Mouse (Mus musculus): ENCODE data around the gene Mup4. TPM values are rescaled to one million over a fixed set of nuclear protein-coding genes. Genes with fewer than 3 reads are reported as not detected.
"Not testable (repeated sequence)": the region's sequence is repeated elsewhere in the genome, so short reads cannot be mapped to it uniquely, and the experiment has no call there.

The Mup4 gene
- not detected in 2 replicates for polyA plus RNA-seq (2012; ENCODE audit: insufficient read depth, insufficient read length, low replicate concordance, missing spikeins)

DNA sequence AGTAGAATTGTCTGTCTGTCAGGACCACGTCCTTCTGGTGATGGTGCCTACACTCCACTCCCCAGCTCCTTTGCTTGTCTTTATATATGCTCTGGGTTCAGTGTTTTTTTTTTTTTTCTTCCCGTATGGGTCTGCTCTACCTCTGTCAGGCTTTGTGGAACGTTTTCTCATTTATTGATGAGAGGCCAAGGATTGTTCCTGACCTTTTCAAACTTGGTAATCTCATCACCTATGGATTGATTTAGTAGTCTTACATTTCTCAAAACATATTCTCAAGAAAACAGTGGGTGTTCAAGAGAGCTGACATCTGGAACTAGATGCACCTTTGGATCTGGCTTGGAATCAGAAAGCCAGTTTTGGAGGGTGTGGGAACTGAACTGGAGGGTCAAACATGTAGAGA lies at the start of gene Mup4:
TSS of gene Mup4 (minus strand) at position 101 of the 400 bp plus-strand sequence.
- H3K4me3 ChIP-seq (ENCODE audit: insufficient read depth, low read depth, low read length): no peak within 1 kb of the TSS
- H3K4me1 ChIP-seq (ENCODE audit: control insufficient read depth, insufficient read depth, low read length): no peaks in the 10 kb centered on the region
- H3K27ac ChIP-seq (ENCODE audit: insufficient read depth, low read depth, low read length): no peak within 1 kb of the TSS
- WGBS: 75% methylated on average over 3 of the region's 3 CpGs
- TF ChIP-seq POLR2A (IDR thresholded peaks at IDR 0.05; ENCODE audit: insufficient read depth, low read depth, low read length) (no peak), CTCF (IDR thresholded peaks at IDR 0.05; ENCODE audit: insufficient read depth, low read depth, low read length) (no peak)

DNA sequence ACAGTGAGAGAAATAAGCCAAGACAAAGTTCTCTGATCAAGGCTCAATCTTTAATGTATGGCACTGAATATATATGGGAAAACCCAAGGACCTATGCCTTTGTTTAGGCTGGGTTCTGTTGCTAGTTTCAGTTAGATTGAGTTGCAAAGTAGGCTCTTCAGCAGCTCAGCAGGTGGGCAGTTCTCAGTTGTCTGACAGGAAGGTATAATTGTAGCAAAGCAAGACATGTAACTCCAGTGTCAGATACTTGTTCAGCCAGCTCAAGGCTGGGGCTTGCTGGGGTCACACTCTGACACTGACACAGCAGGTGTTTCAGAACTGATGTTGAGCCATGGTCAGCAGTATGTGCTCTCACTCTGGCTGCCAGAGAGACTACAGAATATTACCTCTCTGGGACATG lies 37.4 kb upstream of the Mup4 start:
- not testable (repeated sequence) for H3K4me1 ChIP-seq (ENCODE audit: control insufficient read depth, insufficient read depth, low read length); H3K27ac ChIP-seq (ENCODE audit: insufficient read depth, low read depth, low read length); H3K4me3 ChIP-seq (ENCODE audit: insufficient read depth, low read depth, low read length)

DNA sequence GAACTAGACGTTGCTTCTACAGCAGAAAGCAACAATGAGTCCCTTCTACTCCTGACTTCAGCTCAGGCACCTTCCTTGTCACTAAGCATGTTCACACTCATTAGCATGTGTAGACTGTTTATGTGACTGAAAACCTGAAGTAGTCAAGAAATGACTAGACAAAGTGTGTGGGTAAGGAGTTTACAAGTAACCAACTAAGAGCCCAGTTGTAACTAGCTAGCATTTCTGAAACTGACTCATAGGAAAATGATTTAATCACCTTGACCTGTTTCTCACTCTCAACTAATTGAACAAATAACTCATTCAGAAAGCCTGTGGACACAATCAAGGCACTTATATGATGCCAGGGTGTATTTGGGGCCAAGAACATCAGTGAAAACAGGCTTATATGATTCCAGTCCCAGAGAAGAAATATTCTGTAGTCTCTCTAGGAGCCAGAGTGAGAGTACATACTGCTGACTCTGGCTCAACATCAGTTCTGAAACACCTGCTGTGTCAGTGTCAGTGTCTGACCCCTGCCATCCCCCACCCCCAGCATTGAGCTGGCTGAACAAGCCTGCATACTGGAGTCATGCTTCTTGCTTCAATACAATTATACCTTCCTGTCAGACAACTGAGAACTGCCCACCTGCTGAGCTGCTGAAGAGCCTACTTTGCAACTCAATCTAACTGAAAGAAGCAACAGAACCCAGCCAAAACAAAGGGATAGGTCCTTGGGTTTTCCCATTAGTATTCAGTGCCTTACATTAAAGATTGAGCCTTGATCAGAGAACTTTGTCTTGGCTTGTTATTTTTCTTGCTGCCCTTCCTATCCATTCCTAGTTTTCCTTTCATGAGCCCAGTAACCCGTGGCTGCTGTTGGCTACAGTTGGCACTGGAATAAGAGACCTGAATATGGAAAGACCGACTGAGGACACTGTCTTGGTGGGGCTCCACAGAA lies 3.2 kb upstream of the Mup4 start, which contains the start of gene Mup6:
TSS of gene Mup6 (plus strand) at position 890 of the 940 bp plus-strand sequence.
- Histone ChIP-seq H3K27ac (ENCODE audit: insufficient read depth, low read depth, low read length) (no peak within 1 kb of the TSS), H3K4me3 (ENCODE audit: insufficient read depth, low read depth, low read length) (no peak within 1 kb of the TSS), H3K4me1 (ENCODE audit: control insufficient read depth, insufficient read depth, low read length) (no peaks in the 10 kb centered on the region)
- 19% methylated on average over 3 of the region's 3 CpGs for WGBS
- TF ChIP-seq CTCF (IDR thresholded peaks at IDR 0.05; ENCODE audit: insufficient read depth, low read depth, low read length) (no peak), POLR2A (IDR thresholded peaks at IDR 0.05; ENCODE audit: insufficient read depth, low read depth, low read length) (no peak)

DNA sequence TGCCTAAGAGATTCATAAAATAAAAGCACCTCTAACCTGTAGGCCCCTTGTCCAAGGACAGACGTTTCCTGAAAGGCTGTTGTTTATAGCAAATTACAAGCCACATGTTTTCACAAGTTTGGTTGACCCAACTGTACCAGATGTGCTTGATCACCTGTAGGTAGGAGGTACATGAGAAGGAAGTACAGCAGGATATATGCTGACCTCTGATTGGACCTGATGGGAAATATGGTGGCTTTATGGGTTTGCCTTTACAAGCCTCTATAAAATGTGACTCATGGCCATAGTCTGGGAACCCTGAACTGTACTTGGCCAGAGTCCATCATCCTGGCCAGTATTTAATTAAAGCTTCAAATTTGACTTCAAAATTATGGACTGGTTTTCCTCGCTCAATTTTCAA lies 23.0 kb downstream of the Mup4 start:
- TF ChIP-seq POLR2A (IDR thresholded peaks at IDR 0.05; ENCODE audit: insufficient read depth, low read depth, low read length): no peak
- TF ChIP-seq CTCF (IDR thresholded peaks at IDR 0.05; ENCODE audit: insufficient read depth, low read depth, low read length): no peak
- Histone ChIP-seq H3K4me3 (ENCODE audit: insufficient read depth, low read depth, low read length) (no peak overlapping the region), H3K27ac (ENCODE audit: insufficient read depth, low read depth, low read length) (no peak overlapping the region), H3K4me1 (ENCODE audit: control insufficient read depth, insufficient read depth, low read length) (no peaks in the 10 kb centered on the region)
- WGBS: 66% methylated on average over 2 of the region's 2 CpGs

DNA sequence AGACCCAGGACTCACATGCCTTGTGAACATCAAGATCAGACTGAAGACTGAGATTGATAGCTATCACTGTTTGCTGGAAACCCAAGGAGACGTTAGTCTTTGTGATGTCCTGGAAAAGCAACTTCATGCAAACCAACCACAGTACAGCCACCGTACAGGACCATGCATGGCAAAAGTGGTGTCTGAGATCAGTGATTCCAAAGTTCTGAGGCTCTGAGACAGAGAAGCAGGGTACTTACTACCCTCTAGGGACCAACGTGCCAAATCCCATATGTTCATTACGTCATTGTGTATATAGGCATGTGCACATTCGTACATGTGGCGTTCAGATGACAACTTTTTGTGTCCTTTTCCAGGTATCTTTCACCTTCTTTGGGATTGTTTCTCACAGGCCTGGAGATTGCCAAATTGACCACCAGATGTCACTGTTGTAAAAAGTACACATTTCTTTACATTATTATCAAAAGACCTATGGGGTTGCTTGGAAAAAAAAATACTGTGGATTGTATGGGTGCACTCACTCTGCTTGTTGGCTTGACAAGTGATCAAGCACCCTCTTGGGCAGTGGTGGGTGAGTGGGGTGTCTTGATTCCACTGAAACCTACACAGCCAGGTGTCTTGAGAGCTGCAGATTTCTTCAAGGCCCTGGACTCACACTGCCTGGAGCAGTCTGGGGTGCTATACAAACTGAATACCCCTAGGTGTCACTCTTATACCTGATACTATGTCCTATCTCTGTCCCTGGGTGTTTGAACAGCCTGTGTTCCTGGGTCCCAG lies 27.8 kb downstream of the Mup4 start:
- WGBS: 64% methylated on average over 6 of the region's 6 CpGs
- Histone ChIP-seq H3K4me1 (ENCODE audit: control insufficient read depth, insufficient read depth, low read length) (no peaks in the 10 kb centered on the region), H3K4me3 (ENCODE audit: insufficient read depth, low read depth, low read length) (no peak overlapping the region), H3K27ac (ENCODE audit: insufficient read depth, low read depth, low read length) (no peak overlapping the region)
- TF ChIP-seq CTCF (IDR thresholded peaks at IDR 0.05; ENCODE audit: insufficient read depth, low read depth, low read length) (no peak), POLR2A (IDR thresholded peaks at IDR 0.05; ENCODE audit: insufficient read depth, low read depth, low read length) (no peak)

DNA sequence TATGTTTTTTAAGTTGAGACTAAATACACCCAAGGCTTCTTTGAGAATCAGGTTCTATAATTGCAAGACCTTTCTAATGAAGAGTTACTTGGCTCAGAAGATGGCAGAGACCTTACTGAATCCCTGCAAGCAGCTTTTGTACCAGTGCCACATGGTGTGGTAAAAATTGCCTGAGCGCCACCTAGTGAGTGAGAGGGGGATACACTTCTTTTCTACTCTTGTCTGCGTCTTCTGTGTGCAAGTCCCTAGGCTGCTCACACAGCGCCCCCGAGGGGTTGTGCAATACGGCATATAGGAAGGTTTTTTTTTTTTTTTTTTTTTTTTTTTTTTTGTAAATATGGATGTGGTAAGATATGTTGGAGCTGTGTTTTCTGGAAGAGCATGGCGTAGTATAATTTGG lies 32.2 kb downstream of the Mup4 start:
- no peak overlapping the region for H3K4me3 ChIP-seq (ENCODE audit: insufficient read depth, low read depth, low read length)
- 0 out of 2 replicates have a peak, but pooled peaks cover 3% of the 10 kb centered on the region for H3K4me1 ChIP-seq (ENCODE audit: control insufficient read depth, insufficient read depth, low read length)
- no peak for TF ChIP-seq POLR2A (IDR thresholded peaks at IDR 0.05; ENCODE audit: insufficient read depth, low read depth, low read length)
- TF ChIP-seq CTCF (IDR thresholded peaks at IDR 0.05; ENCODE audit: insufficient read depth, low read depth, low read length): no peak
- H3K27ac ChIP-seq (ENCODE audit: insufficient read depth, low read depth, low read length): no peak overlapping the region
- 20% methylated on average over 6 of the region's 6 CpGs for WGBS

DNA sequence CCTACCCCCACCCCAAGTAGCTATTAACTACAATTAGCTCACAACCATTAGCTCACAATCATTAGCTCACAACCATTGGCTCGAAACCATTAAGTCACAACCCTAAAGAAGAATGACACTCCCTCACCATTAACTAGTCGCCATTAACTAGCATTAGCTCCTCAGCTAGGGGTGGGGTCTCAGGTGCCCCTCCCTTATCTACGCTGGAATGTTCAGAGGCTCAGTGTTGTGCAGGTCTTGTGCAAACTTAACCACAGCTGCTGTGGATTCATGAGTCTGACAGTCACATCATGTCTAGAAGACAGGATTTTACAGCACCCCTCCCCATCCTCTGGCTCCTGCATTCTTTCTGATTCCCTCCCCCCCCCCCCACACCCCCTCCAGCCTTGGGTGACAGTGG lies 32.8 kb downstream of the Mup4 start:
- no peak for TF ChIP-seq CTCF (IDR thresholded peaks at IDR 0.05; ENCODE audit: insufficient read depth, low read depth, low read length)
- TF ChIP-seq POLR2A (IDR thresholded peaks at IDR 0.05; ENCODE audit: insufficient read depth, low read depth, low read length): no peak
- Histone ChIP-seq H3K4me3 (ENCODE audit: insufficient read depth, low read depth, low read length) (no peak overlapping the region), H3K4me1 (ENCODE audit: control insufficient read depth, insufficient read depth, low read length) (0 out of 2 replicates have a peak, but pooled peaks cover 3% of the 10 kb centered on the region), H3K27ac (ENCODE audit: insufficient read depth, low read depth, low read length) (no peak overlapping the region)
- WGBS: 87% methylated on average over 3 of the region's 3 CpGs

DNA sequence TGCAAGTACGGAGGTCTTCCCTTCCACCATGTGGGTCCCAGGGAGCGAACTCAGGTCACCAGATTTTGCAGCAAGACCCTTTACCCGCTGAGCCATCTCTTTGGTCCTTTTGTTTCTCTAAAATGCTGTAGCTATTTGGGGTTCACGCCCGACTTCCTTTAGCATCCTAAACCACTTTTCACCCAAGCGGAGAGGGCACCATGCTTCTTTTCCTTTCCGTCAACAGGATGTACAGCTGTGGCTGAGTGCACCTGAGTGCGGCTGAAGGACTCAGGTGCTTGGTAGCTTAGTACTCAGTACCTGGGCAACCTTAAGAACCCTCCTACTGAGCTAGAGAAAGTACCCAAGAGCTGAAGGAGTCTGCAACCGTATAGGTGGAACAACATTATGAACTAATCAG lies 35.4 kb downstream of the Mup4 start:
- H3K4me3 ChIP-seq (ENCODE audit: insufficient read depth, low read depth, low read length): no peak overlapping the region
- 0 out of 2 replicates have a peak, but pooled peaks cover 3% of the 10 kb centered on the region for H3K4me1 ChIP-seq (ENCODE audit: control insufficient read depth, insufficient read depth, low read length)
- H3K27ac ChIP-seq (ENCODE audit: insufficient read depth, low read depth, low read length): no peak overlapping the region
- WGBS: 84% methylated on average over 9 of the region's 9 CpGs
- TF ChIP-seq POLR2A (IDR thresholded peaks at IDR 0.05; ENCODE audit: insufficient read depth, low read depth, low read length) (no peak), CTCF (IDR thresholded peaks at IDR 0.05; ENCODE audit: insufficient read depth, low read depth, low read length) (no peak)

DNA sequence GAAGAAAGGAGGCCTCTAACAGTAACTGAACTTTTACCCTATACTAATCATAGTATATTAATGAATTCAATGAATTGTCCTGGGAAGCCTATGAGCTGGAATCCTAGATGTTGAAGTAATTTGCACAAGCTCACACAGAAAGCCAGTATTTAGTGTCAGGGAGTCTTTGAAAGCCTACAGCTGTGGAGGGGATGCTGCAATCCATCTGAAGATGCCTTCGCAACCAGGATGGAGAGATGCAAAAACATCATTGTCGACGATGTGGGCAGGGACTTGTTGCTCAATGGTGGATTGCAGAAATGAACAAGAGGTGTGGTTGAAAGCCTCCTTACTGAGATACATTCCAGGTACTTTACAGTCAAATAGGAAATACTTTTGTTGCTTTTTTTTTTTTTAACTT lies 42.5 kb downstream of the Mup4 start:
- H3K4me3 ChIP-seq (ENCODE audit: insufficient read depth, low read depth, low read length): no peak overlapping the region
- H3K4me1 ChIP-seq (ENCODE audit: control insufficient read depth, insufficient read depth, low read length): no peaks in the 10 kb centered on the region
- WGBS: 66% methylated on average over 3 of the region's 3 CpGs
- no peak for TF ChIP-seq POLR2A (IDR thresholded peaks at IDR 0.05; ENCODE audit: insufficient read depth, low read depth, low read length)
- TF ChIP-seq CTCF (IDR thresholded peaks at IDR 0.05; ENCODE audit: insufficient read depth, low read depth, low read length): no peak
- H3K27ac ChIP-seq (ENCODE audit: insufficient read depth, low read depth, low read length): no peak overlapping the region
